Mouse (Mus musculus) liver, embryonic 12.5 days (tissue): Measurements from ENCODE around the gene Zfp1. TPM values are rescaled to one million over a fixed set of nuclear protein-coding genes. Genes with fewer than 3 reads are reported as not detected.
A peak's percentile ranks its signal among the peaks of the same experiment; 100 is the strongest.

Experiments used
- ATAC-seq: fragments of 200-750 bp; cut with Nextera tagmentation; 2 replicates; pipeline ENCODE4 v1.8.0; 2017; ENCODE audit warnings: moderate number of reproducible peaks, mild to moderate bottlenecking, moderate library complexity
- H3K27ac ChIP-seq: fragments of 300-500 bp; sonication (generic); 2 replicates; pipeline ENCODE4 v1.5.1; 2016; ENCODE audit warnings: mild to moderate bottlenecking
- H3K27me3 ChIP-seq: fragments of 300-500 bp; sonication (generic); replicated peaks from 2 replicates; pipeline ENCODE4 v1.6.1; 2016; ENCODE audit warnings: mild to moderate bottlenecking, moderate library complexity
- H3K36me3 ChIP-seq: fragments of 300-500 bp; sonication (generic); 2 replicates; pipeline ENCODE4 v1.6.1; 2016; ENCODE audit warnings: mild to moderate bottlenecking, moderate library complexity
- H3K4me1 ChIP-seq: fragments of 300-500 bp; sonication (generic); 2 replicates; pipeline ENCODE4 v1.6.1; 2016
- H3K4me2 ChIP-seq: fragments of 300-500 bp; sonication (generic); 2 replicates; pipeline ENCODE4 v1.6.1; 2016; ENCODE audit warnings: mild to moderate bottlenecking, moderate library complexity
- H3K4me3 ChIP-seq: fragments of 300-500 bp; sonication (generic); 2 replicates; pipeline ENCODE4 v1.5.1; 2016; ENCODE audit warnings: mild to moderate bottlenecking, moderate library complexity
- H3K9ac ChIP-seq: fragments of 300-500 bp; sonication (generic); 2 replicates; pipeline ENCODE4 v1.6.1; 2016; ENCODE audit warnings: mild to moderate bottlenecking, moderate library complexity
- H3K9me3 ChIP-seq: fragments of 300-500 bp; sonication (generic); replicated peaks from 2 replicates; pipeline ENCODE4 v1.6.1; 2016; ENCODE audit warnings: mild to moderate bottlenecking, moderate library complexity
- WGBS: fragments of 180-500 bp; shearing (Covaris S2); methylation state at CpG from one replicate; pipeline ENCODE4 v1.1.7; 2016; ENCODE audit not compliant: insufficient replicate concordance; 5-methylcytosine and 5-hydroxymethylcytosine counted together
- polyA plus RNA-seq: library from polyadenylated mRNA; unstranded; fragments of >200 nt; fragmentation: Nextera tagmentation; extraction: Ambion mirVana; gene quantifications from 2 replicates; pipeline ENCODE4 v1.2.1, GENCODE M21; 2016

The Zfp1 gene
- polyA plus RNA-seq, 1 experiment from 2014 or later = 8.4 TPM

DNA sequence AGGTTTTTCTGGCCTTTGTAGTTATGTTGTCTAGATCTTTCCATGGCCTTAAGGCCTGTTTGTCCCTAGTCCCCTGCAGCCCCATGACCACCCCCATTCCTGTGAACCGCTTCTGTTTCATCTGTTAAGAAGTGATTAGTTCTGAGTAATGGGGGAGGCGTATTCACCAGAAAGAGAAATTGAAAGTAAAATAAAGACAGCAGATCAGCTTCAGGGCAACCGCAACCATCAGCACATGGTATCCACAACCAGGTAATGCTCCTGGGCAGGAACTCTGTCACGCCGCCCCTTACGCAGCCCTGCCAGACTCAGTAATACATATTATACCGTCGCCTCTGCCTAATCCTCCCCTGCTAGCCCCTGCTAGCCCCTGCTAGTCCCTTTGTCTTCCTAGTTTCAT is 2.5 kb downstream of the Zfp1 start:
- WGBS = 75% methylated on average over 8 of the region's 8 CpGs
- Histone ChIP-seq H3K4me2 (0 out of 2 replicates have a peak overlapping the region, but pooled peaks have one; percentile 2), H3K4me3 (no peak overlapping the region), H3K4me1 (peaks cover 45% of the 10 kb centered on the region), H3K27me3 (no peaks in the 10 kb centered on the region), H3K9me3 (no peaks in the 10 kb centered on the region), H3K36me3 (no peaks in the 10 kb centered on the region), H3K27ac (no peak overlapping the region), H3K9ac (no peak overlapping the region)
- ATAC-seq = no peak

DNA sequence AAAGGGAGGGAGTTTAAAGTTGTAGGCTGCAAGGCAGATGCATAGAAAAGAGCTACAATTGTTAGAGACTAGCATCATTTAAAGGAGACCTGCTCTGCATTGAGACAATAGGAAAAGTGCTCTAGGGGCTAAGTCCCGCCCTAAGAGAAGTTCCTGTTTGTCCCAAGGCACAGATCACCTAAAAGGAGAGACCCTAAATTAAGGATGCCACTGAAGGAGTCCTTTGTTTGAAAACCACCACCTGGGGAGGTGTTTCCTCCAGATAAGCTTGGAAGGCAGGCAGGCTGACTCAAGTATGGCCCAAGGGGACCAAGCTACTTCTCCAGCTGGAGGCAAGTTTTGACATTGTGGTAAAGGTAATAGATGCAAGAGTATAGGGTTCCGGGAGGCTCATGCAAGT is 5.6 kb downstream of the Zfp1 start:
- no peak for ATAC-seq
- no peak overlapping the region for H3K27ac ChIP-seq
- H3K4me3 ChIP-seq = no peak overlapping the region
- no peaks in the 10 kb centered on the region for H3K9me3 ChIP-seq
- H3K4me1 ChIP-seq = peaks cover 31% of the 10 kb centered on the region
- H3K36me3 ChIP-seq = no peaks in the 10 kb centered on the region
- 24% methylated on average over 2 of the region's 2 CpGs for WGBS
- H3K9ac ChIP-seq = no peak overlapping the region
- H3K4me2 ChIP-seq = no peak overlapping the region
- H3K27me3 ChIP-seq = no peaks in the 10 kb centered on the region

DNA sequence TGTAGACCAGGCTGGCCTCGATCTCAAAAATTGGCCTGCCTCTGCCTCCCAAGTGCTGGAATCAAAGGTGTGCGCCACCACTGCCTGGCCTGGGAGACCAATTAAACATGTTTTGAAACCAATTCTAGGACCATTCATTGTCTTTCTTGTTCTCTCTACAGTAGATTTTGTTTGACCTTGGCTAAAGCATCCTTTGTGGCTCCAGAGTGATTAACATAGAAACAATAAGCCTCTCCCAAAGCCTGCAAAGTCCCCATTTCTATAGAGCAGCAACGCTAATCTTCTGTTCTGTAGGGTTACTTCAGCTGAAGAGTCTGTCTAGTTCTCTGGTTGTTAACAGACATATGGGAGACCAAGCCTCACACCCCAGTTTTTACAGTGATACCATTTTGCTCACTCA is 7.5 kb downstream of the Zfp1 start:
- no peaks in the 10 kb centered on the region for H3K9me3 ChIP-seq
- WGBS = 79% methylated on average over 3 of the region's 3 CpGs
- no peaks in the 10 kb centered on the region for H3K27me3 ChIP-seq
- no peak overlapping the region for H3K4me3 ChIP-seq
- H3K4me2 ChIP-seq = no peak overlapping the region
- peaks cover 22% of the 10 kb centered on the region for H3K4me1 ChIP-seq
- no peaks in the 10 kb centered on the region for H3K36me3 ChIP-seq
- no peak overlapping the region for H3K9ac ChIP-seq
- no peak for ATAC-seq
- no peak overlapping the region for H3K27ac ChIP-seq

DNA sequence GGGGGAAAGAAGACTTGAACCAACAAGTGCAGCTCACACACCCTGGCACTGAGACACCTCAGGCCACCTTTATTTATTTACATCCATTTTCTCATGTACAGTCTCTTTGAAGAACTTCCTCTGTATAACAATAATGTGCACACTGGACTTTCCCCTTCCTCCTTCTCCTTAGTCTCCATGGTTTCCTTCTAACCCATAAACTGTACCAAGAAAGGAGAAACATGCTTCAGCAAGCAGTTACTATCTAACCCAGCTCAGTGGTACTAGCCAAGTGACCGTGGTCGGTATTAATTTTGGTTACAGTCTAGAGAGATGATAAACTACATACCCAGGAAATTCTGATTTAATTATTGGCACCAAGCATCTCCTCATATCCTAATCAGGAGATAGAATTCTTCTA is 10.3 kb downstream of the Zfp1 start:
- no peaks in the 10 kb centered on the region for H3K36me3 ChIP-seq
- H3K4me1 ChIP-seq = peaks cover 17% of the 10 kb centered on the region
- no peak for ATAC-seq
- no peaks in the 10 kb centered on the region for H3K27me3 ChIP-seq
- H3K4me2 ChIP-seq = no peak overlapping the region
- no peak overlapping the region for H3K4me3 ChIP-seq
- no peaks in the 10 kb centered on the region for H3K9me3 ChIP-seq
- H3K9ac ChIP-seq = no peak overlapping the region
- WGBS = 82% methylated on average over 2 of the region's 2 CpGs
- no peak overlapping the region for H3K27ac ChIP-seq

DNA sequence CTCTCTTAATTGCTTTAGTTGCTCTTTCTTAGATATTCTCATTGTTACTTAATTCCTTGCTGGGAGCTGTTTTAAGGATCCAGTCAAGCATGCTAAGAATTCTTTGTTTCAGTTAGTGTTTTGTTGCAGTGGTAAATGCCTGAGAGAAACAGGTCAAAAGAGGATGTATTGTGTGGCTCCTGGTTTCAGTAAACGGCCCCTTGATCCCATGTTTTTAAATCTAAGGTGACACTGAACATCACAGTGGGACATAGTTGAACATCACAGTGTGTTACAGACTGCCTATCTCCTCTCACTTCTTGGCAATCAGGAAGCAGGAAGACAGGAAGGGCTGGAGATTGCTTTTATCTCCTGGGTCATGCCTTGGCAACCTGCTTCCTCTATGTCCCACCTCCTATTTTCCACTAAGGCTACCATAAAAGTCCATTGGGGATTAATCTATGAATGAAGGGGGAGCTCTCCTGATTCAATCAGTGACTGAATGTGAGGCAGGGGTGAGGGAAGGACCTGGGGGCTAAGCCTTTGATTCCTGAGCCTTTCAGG is 14.2 kb downstream of the Zfp1 start:
- no peak overlapping the region for H3K9ac ChIP-seq
- H3K27me3 ChIP-seq = no peaks in the 10 kb centered on the region
- H3K4me2 ChIP-seq = no peak overlapping the region
- H3K4me1 ChIP-seq = peaks cover 14% of the 10 kb centered on the region; the same call in 1 of the 2 replicates
- 29% methylated on average over 1 of the region's 1 CpGs for WGBS
- H3K9me3 ChIP-seq = no peaks in the 10 kb centered on the region
- H3K27ac ChIP-seq = no peak overlapping the region
- peaks cover 7% of the 10 kb centered on the region for H3K36me3 ChIP-seq
- ATAC-seq = no peak
- H3K4me3 ChIP-seq = no peak overlapping the region

DNA sequence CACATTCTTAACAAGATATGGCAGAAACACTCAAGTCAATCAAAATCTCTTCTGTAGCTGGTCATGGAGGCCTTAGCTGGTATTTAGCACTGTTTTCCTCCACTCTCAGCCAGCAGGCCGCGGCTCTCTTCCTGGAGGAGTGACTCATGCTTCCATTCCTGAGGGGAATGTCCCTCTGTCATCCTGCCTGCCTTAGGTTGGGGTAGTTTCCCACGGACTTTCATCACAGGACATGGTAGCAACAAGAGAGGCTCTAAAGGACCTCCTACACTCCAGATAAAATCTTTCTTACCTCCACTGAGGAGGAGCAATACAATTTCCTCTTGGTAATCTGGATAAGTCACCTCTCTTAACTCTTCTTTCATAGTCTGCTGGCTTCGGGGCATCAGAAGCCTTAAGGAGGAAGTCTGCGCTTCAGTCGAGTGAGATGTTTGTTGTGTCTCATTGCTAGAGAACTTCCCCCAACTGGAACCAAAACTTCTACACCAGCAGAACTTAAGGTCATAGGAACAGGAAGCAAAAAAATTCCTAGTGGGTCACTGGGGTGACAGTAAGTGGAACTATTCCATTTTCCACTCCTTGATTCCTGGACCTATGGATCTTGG is 15.7 kb downstream of the Zfp1 start:
- WGBS = 43% methylated on average over 6 of the region's 6 CpGs
- H3K4me1 ChIP-seq = peaks cover 14% of the 10 kb centered on the region; the same call in 1 of the 2 replicates
- ATAC-seq = no peak
- H3K9ac ChIP-seq = peak overlapping the region; percentile 33; the same call in 1 of the 2 replicates
- H3K27ac ChIP-seq = no peak overlapping the region
- H3K27me3 ChIP-seq = no peaks in the 10 kb centered on the region
- peaks cover 7% of the 10 kb centered on the region for H3K36me3 ChIP-seq
- H3K4me3 ChIP-seq = no peak overlapping the region
- no peak overlapping the region for H3K4me2 ChIP-seq
- no peaks in the 10 kb centered on the region for H3K9me3 ChIP-seq

DNA sequence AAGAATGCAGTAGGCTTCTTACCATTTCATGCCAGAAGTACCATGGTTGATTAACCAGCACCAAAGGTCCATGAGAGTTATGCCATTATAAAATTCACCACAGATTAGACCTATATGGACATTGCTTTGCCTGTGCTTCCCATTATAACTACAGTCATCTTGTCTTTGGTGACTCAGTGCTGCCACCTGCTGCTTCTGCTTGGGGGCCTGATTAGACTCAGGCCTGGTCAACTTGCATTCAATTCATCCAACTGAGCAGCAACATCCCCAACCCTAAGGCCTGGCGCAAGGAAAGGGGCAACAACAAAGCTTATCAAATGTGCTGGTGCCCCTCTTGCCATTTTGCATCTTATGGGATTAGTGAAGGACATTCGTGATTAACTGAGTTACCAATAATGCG is 19.3 kb downstream of the Zfp1 start:
- Histone ChIP-seq H3K27me3 (no peaks in the 10 kb centered on the region), H3K27ac (no peak overlapping the region), H3K9ac (no peak overlapping the region), H3K9me3 (no peaks in the 10 kb centered on the region), H3K4me1 (peaks cover 6% of the 10 kb centered on the region; the same call in 1 of the 2 replicates), H3K4me3 (no peak overlapping the region), H3K4me2 (no peak overlapping the region), H3K36me3 (peaks cover 23% of the 10 kb centered on the region)
- no peak for ATAC-seq
- 76% methylated on average over 3 of the region's 3 CpGs for WGBS

DNA sequence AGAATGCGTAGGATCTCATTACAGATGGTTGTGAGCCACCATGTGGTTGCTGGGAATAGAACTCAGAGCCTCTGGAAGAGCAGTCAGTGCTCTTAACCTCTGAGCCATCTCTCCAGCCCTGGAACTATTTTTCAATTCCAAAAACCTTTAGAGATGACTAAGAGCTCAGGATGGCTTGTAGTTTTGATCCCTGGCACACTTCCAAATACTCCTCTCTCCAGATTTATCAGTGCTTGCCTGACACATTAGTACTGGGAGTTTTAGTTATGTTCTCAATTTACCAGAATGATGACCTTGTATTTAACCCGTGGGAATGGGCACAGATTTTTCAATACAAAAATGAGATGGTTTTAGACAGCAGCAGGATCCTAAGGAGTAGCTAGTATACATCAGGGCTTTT is 23.6 kb downstream of the Zfp1 start:
- Histone ChIP-seq H3K4me2 (no peak overlapping the region), H3K27ac (no peak overlapping the region), H3K27me3 (no peaks in the 10 kb centered on the region), H3K4me1 (no peaks in the 10 kb centered on the region), H3K9me3 (0 out of 2 replicates have a peak, but pooled peaks cover 6% of the 10 kb centered on the region), H3K36me3 (peaks cover 53% of the 10 kb centered on the region), H3K9ac (no peak overlapping the region), H3K4me3 (no peak overlapping the region)
- WGBS = 73% methylated on average over 2 of the region's 2 CpGs
- ATAC-seq = no peak

DNA sequence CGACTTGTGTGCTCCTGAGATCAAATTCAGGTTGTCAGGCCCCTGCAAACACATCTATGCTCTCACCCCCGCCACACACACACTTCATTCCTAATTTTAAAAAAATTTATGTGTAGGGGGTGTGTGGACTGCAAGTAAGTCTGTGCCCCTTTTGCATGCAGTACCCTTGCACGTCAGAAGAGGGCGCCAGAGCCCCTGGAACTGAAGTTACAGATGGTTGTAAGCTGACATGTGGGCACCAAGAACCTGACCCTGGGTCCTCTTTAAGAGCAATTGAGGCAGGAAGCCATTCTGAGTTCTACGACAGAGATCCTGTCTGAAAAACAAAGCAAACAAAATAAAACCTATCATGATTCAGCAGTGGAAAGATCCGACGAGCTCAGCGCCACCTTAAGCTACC is 33.0 kb downstream of the Zfp1 start:
- no peak overlapping the region for H3K4me2 ChIP-seq
- no peak overlapping the region for H3K4me3 ChIP-seq
- peaks cover 28% of the 10 kb centered on the region for H3K27me3 ChIP-seq
- no peak for ATAC-seq
- no peak overlapping the region for H3K9ac ChIP-seq
- no peaks in the 10 kb centered on the region for H3K4me1 ChIP-seq
- no peak overlapping the region for H3K27ac ChIP-seq
- 65% methylated on average over 8 of the region's 8 CpGs for WGBS
- peaks cover 9% of the 10 kb centered on the region for H3K36me3 ChIP-seq
- H3K9me3 ChIP-seq = 0 out of 2 replicates have a peak, but pooled peaks cover 6% of the 10 kb centered on the region

DNA sequence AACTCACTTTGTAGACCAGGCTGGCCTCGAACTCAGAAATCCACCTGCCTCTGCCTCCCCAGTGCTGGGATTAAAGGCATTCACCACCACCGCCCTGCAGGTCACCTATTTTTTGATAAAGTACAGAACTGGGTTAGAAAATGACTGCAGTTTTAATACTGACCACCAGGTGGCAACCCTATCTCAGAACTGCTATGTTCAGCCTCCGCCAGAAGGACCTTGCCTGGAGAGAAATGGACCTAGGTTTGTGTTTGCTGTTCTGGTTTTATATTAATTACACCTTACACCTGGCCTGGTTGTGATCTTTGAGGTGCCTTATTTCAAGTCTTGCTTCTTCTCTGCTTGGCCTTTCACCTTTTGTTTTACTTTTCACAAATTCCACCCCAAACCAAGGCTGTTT is 34.9 kb downstream of the Zfp1 start:
- Histone ChIP-seq H3K4me3 (no peak overlapping the region), H3K27me3 (peaks cover 42% of the 10 kb centered on the region), H3K4me1 (no peaks in the 10 kb centered on the region), H3K9me3 (0 out of 2 replicates have a peak, but pooled peaks cover 6% of the 10 kb centered on the region), H3K36me3 (no peaks in the 10 kb centered on the region), H3K27ac (no peak overlapping the region), H3K9ac (no peak overlapping the region), H3K4me2 (no peak overlapping the region)
- WGBS = 18% methylated on average over 3 of the region's 3 CpGs
- ATAC-seq = no peak

DNA sequence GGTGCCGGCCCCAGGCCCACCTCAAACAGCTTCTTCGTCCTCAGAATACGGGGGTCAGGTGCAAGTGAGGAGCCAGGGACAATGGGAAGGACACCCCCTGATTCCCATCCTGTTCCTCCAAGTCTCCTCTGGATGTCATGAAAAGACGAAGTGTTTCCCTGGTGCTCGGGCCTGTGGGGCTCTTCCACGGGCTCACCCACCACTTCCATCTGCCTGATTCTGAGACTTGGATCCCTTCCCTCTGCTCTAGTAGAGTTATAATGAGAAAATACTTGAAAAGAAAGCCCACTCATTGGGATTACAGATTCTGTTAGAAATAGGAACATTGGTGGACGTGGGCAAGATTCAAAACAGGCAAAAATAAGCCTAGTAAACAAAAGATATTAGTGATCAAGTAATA is 35.6 kb downstream of the Zfp1 start:
- Histone ChIP-seq H3K4me3 (no peak overlapping the region), H3K4me2 (no peak overlapping the region), H3K9ac (no peak overlapping the region), H3K36me3 (no peaks in the 10 kb centered on the region), H3K27ac (no peak overlapping the region), H3K4me1 (no peaks in the 10 kb centered on the region), H3K27me3 (peaks cover 45% of the 10 kb centered on the region), H3K9me3 (0 out of 2 replicates have a peak, but pooled peaks cover 6% of the 10 kb centered on the region)
- no peak for ATAC-seq
- WGBS = 63% methylated on average over 7 of the region's 7 CpGs

DNA sequence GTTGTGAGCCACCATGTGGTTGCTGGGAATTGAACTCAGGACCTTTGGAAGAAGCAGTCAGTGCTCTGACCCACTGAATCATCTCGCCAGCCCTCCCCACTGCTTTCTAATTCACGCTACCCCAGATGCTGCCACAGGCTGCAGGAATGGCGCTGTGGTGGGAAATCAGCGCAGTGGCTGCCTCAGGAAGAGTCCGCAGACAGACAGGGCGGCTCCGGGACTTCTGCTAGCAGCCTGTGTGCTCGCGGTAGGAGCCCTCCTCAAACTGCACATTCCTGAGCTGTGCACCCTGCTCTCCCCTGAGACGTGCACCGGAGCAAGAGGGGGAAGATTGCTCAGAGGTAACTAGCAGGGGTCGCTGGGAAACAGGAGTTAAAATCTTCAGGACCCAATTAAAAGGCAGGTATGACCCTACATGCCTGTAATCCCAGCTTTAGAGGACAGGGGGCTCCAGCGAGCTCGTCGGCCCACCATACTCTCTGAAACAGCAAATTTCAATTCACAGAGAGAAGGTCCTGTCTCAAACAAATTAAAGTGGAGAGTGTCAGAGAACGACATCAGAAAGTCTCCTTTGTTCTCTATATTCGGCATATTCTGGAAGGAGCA is 37.3 kb downstream of the Zfp1 start:
- Histone ChIP-seq H3K27ac (no peak overlapping the region), H3K4me3 (no peak overlapping the region), H3K4me2 (no peak overlapping the region), H3K36me3 (no peaks in the 10 kb centered on the region), H3K27me3 (peaks cover 45% of the 10 kb centered on the region), H3K4me1 (no peaks in the 10 kb centered on the region), H3K9me3 (0 out of 2 replicates have a peak, but pooled peaks cover 6% of the 10 kb centered on the region), H3K9ac (no peak overlapping the region)
- ATAC-seq = no peak
- WGBS = 27% methylated on average over 17 of the region's 17 CpGs
